Mouse (Mus musculus) urinary bladder, postnatal 10 days (tissue): ENCODE measurements at regions not wholly inside any gene's neighbourhood (a gene's known extent, or its start where the extent isn't known, plus 50 kb on each side); places are given as distances from the start of the nearest gene placed in this dataset.

ENCODE experiments used
- DNase-seq: peaks from one replicate; pipeline ENCODE4 v3.0.0; 2022; ENCODE audit warnings: low spot score

DNA sequence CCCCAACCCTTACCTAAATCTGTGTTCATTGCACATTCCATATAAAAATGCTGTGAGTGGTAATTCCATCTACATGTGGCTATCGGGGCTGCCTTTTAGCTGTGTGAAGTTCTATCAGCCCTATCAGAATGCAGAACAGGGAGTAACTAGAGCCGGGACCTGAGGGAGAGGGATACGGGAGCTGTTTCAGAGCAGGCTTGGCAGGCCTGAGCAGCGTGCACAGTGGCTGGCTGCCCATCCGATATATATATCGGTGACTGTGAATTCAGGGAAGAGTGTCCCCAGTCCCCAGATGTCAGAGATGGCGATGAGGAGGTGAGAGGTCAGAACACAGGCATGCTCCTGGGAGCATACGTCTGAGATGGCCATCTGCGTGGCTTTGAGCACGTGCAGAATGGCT lies 79.0 kb downstream of the Arl4c start:
- DNase-seq = no peak

DNA sequence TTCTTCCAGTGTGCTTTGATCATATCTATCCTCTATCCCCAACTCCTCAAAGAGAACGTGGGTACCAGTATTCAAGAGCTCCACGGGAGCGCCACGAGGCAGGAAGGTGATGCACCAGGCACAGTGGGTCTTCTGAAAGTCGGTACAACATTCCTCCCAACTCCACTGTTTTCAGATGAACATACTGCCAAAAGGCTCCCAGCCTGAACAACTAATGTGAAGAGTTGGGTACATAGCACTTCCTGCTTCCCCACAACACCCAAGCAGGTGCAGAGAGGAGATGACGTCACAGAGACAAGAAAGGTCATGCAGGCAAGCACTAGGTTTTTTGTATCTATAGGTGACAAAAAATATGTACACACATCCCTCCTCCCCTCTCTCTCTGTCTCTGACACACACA lies 79.7 kb downstream of the Arl4c start:
- DNase-seq = no peak

DNA sequence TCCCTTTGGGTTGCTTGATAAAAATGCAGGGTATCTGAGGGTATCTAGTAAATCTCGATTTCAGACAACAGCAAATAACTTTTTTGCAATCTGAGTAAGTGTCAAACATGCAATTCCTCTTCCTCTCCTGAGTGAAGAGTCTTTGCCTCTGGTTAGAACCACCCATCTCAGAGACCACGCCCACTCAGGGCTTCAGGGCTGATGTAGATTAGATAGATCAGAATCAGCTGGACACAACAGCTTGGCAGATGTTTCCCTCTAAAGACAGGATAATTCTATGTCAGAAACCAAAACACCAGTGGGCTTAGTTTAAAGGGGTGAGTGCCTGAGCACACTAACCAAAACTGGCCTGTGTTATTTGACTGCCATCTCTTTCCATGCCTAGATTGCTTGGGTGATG lies 80.8 kb downstream of the Arl4c start:
- no peak for DNase-seq

DNA sequence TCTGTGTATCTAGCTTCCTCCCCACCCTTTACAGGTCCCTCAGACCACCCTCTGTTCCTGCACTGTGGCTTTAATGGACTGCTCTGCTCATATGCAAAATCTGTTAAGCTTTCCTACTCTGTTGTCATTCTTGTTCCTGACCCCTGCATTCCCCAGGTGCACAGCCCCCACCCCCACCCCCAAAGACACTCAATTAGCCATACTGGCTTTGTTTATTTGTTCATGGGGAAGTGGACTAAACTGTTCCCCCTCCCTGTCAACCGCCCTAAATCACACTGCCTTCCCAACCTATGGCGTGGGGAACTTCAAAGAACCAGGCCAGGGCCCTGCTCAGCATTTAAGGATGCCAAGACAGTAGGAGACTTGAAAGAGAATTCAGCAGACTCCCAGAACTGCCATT lies 89.0 kb downstream of the Arl4c start:
- no peak for DNase-seq

DNA sequence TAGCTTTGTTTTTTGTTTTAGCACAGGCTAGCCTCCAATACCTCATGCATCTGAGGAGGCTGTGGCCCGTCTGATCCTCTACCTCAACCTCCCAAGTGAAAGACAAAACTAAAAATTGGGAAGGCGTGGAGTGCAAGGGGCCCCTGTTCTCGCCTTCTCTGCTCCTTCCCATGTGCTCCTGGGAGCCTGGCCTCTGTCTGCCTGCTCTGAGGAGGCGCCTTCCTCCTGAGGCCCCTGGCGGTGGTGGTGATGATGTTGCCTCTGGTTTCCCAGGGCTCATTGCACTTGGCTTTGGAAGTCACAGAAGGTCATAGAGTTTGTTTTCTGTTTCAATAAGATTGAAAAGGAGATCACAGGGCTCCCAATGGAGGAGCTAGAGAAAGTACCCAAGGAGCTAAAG lies 90.8 kb downstream of the Arl4c start:
- DNase-seq = no peak

DNA sequence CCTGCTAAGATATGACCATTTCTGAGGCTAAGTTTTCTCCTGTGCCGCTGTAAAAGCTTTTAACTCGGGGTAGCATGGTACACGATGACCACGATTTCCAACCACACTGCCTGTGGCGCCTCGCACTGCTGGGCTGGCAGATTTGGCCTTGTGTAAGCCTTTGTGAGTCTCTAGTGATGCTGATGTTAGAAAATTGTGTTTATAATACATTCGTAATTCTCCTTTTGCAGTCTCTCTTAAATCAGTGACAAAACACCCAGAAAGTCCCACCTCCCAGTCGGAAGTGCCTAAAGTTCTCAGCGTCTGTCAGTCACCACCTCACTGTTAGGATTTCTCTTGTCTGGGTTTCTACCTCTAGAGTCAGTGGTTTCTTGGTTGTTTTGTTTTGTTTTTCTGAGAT lies 91.2 kb downstream of the Arl4c start:
- DNase-seq = no peak

DNA sequence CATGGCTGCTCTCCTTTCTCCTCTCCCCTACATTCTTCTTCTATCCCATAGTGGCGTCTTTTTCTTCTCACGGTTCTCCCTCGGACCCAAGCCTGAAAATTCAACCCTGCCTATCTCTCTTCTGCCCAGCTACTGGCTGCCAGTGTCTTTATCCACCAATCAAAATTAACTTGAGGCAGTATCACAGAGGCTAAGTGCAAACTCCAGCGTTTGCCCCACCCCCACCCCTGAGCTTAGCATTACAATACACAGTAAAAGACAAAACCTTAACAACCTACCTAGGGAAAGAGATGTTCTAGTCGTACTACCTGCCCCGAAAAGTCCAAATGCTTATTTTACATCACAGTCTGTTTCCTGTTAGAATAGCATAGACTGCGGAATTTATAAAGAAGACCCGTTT lies 93.2 kb downstream of the Arl4c start:
- no peak for DNase-seq

DNA sequence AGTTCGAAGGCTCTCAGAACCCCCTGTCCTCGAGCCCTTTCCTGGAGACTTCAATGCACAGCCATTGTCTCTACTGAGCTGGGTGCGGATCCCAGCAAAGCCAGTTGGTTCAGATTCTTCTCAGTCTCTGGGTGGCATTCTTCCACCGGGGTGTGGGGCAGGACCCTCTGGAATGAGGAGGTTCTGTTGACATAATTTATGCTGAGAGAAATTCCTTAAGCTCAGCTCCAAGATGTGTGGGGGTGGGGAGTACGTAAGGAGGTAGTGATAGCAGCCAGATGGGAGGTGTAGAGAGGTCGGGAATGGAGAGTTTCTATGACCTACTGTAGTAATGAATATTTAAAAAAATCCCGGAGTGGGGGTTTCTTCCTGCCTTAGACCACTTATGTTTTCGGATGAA lies 93.8 kb downstream of the Arl4c start:
- no peak for DNase-seq

DNA sequence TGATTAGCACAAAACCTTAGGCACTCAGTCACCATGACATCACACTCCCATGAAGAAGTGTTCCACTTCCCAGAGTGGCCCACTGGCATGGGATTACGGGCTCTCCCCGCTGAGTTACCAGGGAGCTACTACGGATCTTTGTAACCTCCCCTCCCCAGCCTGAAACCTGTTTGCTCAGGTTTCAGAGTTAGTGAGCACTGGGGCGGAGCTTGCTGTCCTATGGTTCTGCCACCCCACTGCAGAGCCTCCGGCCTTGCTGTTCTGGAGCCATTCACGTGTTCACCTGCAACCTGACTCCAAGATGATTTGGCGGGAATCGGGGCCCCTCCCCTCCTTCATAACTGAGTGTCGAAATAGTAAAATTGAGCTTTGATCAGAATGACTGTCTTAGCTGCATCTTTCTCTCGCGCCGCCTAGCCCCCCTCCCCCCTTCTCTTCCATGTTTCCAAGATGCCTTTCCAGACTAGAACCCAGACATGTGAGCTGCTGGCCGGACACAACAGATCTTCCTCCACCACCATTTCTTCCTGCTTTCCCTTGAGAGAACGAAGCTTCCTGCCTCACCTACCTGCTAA lies 95.8 kb upstream of the Glrp1 start:
- DNase-seq = no peak

DNA sequence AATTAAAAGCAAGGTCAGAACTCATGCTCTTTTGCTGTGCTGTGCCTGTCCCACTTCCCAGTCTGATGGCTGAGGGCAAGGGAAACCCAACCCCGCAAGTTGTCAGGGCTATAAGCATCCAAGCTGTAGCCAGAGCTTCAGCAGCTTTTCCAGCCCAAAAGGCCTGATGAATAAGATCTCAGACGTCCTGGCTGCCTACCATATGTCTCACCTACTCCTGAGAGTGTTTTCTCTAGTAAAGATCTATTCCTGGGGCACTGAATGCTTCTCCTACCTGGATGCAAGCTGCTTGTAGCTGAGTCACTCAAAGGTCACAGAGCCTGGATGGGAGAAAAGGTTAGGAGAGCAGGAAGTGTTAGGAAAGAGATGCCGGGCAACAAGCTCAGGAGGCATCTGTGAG lies 92.4 kb upstream of the Glrp1 start:
- DNase-seq = no peak

DNA sequence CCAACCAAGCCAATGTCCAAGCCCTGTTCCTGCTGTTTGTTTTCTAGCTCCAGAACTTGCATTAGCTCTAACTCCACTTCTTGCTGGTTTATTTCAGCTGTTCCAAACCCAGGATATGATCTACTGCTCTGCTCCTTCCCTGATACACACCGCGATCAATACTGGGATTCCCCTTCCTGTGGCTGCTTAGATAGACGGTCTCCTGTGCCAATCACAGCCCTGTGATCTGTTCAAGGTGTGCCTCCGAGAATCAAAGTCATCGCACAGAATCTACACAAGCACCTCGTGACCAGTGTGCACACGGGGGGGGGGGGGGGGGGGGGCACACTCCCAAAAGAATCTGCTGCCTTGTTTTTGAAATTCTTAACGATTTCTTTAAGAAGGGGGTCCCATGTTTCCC lies 91.9 kb upstream of the Glrp1 start:
- DNase-seq = no peak

DNA sequence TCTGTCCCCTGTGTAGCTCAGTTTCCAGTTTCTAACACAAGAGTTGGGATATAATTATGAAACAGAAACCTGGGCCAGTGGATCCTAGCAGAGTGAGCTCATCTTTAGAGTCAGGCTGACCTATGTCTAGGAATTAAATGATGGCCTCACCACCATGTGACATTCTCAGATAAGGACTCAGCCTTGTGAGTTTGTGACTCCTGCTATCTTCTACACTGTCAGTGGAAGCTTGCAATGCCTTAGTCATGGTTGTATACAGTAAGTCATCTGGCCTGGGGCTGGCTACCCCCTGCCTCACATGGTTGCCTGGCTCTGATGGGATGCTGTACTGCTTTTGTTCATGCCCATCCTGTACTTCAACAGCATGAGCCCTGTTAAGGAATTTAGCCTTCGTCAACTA lies 90.3 kb upstream of the Glrp1 start:
- no peak for DNase-seq

DNA sequence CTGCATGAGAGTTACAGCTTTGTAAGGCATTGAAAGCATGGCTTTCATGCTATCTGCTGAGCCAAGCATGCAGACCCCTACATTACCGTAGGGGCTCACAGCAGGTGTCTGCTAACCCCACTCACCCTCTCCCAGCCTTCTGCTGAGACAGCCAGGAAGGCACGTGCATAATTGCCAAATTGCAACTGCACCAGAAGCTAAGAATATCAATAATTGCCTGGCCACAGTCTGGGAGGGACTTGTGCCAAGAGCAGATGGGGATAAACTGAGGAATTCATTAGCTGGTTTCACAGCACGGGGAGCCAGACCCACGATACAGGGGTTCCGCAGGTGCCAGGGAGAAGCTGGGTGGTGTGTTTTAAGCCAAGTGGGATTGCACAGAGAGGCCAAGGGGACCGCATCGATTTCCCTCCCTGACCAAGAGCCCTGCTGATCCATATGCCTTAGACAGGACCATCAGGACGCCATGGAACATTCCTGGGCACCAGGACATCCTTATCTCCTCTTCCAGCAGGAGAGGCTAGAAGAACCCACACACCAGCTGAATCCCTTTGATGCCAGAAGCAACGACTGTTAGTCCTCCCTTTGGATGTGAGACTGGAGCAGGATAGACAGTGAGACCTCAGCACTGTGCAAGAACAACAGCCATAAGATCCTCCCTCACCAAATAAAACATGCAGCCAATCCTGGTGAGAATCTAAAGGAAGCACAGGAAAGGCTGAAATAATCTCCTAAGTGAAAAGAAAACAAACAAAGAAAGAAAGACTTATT lies 84.8 kb upstream of the Glrp1 start:
- DNase-seq = no peak

DNA sequence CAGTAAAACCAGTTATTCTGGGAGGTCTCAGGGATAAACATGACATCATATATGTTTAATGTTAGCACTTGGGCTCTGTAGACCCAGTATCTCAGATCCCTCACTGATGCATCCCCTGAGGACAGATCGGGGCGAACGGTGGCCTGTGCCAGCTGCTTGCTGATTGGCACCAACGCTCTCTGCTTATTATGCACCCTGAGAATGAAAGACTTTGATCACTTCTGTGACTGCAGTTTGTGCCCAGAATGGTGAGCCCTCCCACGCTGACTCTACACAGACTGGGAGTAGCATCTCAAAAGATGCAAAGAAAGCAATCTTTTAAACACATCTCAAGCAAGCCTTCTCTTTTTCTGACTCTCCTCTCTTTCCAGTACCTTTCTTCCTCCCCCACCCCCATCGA lies 82.2 kb upstream of the Glrp1 start:
- DNase-seq = no peak

DNA sequence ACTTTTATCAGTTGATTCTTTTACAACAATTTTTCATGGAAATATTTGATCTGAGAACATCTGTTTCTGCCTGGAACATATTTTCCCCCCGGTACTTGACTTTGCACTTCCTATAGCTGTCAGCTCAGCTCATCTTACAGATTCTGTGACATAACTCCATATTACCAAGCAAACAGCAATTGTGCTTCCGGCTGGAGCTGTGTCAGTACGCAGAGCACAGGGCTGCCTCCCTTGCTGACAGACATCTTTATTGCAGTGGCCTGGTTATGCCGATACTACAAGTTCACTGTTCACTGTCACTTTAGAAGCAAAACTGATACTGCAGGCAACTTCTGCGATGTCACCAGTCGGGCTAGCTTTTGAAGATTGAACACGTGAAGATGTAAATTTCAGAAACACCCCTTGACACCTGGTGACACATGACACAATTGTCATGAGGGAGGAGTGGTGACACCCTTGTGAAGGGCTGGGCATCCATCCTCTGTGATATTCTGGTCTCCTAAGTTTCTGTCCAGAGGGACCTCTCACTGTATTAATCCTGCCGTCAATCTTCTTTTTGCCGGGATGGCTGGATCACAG lies 81.0 kb upstream of the Glrp1 start:
- DNase-seq = no peak

DNA sequence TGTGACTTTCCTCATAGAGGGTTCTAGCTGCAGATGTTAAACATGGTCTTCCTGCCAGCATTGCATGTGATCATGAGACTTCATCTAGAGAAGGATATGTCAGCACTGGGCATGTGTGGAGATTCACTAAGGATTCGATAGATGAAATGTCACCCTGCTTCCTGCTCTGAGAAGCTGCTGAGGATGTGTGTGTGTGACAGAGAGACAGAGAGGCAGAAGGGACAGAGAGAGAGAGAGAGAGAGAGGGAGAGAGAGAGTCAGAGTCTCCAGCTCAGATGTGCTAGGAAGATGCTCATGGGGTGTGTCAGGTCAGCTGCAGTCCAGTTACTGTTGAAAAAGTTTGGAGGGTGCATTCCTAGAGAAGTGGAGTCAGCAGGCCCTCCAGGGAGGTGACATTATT lies 78.9 kb upstream of the Glrp1 start:
- no peak for DNase-seq

DNA sequence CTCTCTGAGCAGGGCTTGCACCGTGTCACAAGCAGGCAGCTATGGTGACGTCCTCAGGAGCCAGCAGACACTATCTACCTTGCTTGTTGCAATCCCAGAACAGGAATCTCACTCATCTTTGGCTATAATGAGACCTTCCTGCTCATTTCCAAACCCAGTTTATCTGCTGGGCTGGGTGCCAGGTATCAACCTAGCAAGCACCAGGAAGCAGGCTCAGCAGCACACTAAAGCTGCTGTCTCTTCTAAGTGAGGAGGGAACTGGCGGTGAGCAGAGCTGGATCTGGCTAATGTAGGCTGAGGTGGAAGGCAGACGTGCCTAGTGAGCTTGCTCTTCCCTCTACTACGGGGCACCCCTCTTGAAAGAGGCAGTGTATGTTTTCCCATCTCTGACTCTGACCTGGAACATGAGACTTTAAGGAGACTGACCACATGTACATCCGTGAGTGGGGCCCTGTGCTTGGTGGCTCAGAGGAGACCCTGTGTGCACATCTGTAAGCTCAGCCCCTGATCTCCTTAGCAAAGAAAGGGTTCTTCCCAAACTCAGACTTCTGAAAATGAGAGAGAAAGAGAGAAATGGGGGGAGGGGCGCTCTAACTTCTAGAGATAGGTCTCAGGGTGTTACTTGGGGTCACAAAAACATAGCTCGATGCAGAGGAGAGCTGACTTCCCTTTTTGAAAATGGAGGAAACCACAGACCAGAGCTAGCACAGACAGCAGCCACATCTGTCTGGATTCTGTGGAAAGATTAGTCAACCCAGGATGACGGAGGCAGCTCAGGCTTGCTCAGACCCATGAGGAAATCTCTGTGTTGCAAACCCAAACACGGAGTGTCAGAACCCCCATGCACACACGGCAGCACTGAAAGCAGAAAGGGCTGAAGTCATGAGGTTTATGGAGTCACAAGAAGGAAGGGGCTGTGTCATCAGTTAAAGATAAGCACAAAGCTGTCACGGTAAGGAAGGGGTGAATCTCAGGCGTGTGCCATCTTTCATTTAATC lies 77.3 kb upstream of the Glrp1 start:
- DNase-seq = no peak

DNA sequence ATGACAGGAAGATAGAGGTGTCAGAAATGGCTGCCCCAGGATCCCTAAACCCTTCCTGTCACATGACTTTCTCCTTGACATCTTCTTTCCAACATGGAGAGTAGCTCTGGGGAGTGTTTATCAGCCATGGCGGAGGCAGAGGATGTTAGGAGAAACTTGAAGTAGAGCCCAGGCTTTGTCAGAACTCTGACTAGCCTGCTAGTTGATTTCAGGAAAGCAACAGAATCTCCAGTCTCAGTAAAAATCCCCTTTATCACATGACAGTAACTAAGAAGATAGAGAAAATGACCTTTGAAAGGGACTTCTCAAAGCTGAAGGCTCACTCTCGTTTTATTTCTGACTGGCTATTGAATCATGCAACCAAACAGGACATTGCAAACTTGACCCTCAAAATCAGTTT lies 76.3 kb upstream of the Glrp1 start:
- DNase-seq = no peak

DNA sequence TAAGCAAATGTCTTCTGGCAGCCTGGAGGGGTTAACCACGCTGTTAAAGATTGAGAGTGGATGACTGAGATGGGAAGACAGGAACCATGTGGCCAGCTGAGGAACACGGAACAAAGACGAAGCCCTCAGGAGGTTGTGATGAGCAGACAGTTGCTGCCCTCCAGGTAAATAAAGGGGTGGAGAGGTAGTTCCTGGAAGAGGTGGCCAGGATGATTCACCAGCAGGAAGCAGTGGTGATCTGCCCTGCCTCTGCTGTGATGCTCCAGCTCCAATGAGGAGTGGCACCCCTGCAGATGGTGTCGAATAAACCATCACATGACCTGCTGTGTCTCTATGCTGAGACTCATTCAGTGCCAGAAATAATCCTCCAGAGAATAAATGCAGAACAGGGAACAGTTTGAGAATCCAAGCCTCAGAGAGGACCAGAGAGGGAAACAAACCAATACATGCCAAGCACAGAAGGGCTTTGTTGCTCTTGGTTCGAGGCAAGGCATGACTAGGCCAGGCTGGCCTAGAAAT lies 74.7 kb upstream of the Glrp1 start:
- DNase-seq = no peak

DNA sequence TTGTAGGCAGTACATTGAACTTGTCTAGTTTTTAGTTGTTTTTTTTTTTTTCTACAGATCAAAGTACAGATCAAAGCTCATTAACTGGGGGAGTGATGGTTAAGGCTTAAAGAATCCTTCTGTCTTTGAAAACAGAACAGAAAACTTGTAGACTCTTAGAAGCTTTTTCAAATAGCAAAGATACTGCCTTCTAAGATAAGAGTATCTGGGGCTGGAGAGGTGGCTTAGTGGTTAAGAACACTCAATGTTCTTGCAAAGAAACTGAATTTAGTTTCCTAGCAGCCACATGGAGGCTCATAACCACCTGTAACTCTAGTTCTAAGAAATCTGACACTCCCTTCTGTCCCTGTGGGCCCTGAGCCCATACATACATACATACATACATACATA lies 68.4 kb upstream of the Glrp1 start:
- no peak for DNase-seq

DNA sequence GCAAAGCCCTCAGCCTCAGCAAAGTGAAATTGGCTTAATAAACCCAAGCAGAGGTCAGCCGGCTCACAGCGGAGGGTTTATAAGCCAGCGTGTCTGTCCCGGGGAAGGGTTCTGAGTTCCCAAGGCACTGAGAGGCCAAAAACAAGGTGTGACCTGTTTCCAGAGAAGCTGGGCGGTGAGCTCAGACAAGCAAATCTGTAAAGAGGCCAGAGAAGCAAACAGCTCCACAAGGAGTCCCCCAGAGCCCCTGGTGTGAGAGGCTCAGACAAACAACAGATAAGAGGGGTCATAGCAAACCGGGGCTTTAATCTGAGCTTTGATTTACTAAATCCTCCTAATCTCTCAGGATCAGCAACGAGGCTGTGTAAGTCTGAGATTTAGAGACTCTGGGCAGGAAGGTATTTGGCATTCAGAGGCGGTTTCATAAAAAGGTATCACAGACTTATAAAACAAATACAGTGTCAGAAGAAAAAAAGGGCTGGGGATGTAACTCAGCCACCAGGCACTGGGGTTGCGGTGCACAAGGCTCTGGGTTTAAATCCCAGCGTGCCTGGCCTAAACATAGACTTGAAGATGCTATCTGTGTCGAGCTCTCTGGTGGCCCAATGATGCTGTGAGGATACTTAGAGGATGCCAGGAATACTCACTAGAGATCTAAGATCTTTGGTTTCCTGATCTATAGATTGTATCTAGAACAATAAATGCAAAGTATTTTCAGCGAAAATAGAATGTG lies 67.8 kb upstream of the Glrp1 start:
- DNase-seq = no peak
